Mouse (Mus musculus): ENCODE results near the gene Fbxw17.

DNA sequence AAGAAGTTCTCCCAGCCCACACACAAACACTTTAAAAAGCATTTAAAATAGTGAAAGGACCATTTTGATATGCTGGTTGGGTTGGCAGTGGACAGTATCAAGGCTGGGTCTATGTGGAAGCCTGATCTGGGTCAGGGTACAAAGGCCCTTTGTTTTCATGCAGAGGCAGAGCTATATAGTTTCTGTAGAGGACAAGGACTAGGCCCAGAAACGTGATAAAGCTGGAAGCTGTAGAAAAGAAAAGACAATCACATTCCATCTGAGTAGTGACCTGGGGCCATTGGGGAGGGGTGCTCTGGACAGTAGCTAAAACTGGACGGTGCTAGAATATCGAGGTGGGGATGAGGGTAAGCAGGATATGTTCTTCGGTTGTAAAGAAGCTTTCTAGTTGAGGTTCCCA, 27.6 kb downstream of the Fbxw17 start:
- no peak for TF ChIP-seq EP300 (IDR thresholded peaks at IDR 0.05; ENCODE audit: low read depth)
- TF ChIP-seq CTCF (IDR thresholded peaks at IDR 0.05; ENCODE audit: low read depth): no peak
